ENCODE assay signal across 9 mouse cellular contexts in genomic region chr17:46674530-46675283, GRCm38 (mm10). TPM values are rescaled to one million over a fixed set of nuclear protein-coding genes. Genes with fewer than 3 reads are reported as not detected.
A peak's percentile ranks its signal among the peaks of the same experiment; 100 is the strongest.
DNase-seq lines count a peak whose midpoint lies in the region; ATAC-seq and TF ChIP-seq lines count a peak whose summit lies in the region.
"Had no signal": no experiment of that assay in that cellular context is flagged by ENCODE, and none has a peak within 500 bp of the region (broad histone marks: within the 10 kb centered on the region; RNA-seq: fewer than 3 reads in every experiment).

No protein-coding gene starts in this region.

- WGBS in heart, embryonic 11.5 days (ENCODE audit: insufficient replicate concordance), result 18% methylated on average over 15 of the region's 15 CpGs
- WGBS in hindbrain, embryonic 10.5 days, result 23% methylated on average over 15 of the region's 15 CpGs
- WGBS in midbrain, embryonic 10.5 days, result 19% methylated on average over 15 of the region's 15 CpGs

- peaks cover 32% of the 10 kb centered on the region for H3K4me1 ChIP-seq in heart, embryonic 11.5 days (ENCODE audit: control insufficient read depth, insufficient read depth, low read length)
- H3K4me1 ChIP-seq in ES-E14 (ENCODE audit: control insufficient read depth in 2 of 2, insufficient read depth in 2 of 2, low read length in 2 of 2, poor library complexity in 1 of 2), result peaks cover 18 to 33% of the 10 kb centered on the region in 2 experiments
- peaks cover 49% of the 10 kb centered on the region for H3K4me1 ChIP-seq in hindbrain, embryonic 10.5 days (replicated peaks)
- peaks cover 43% of the 10 kb centered on the region for H3K4me1 ChIP-seq in midbrain, embryonic 10.5 days

- H3K27ac ChIP-seq in heart, embryonic 11.5 days (ENCODE audit: low read depth, low read length), result peak overlapping the region; percentile 61
- peak overlapping the region; percentile 98 for H3K27ac ChIP-seq in ES-E14 (ENCODE audit: insufficient read depth, low read depth, low read length, poor library complexity, severe bottlenecking)
- peak overlapping the region; percentile 85 for H3K27ac ChIP-seq in hindbrain, embryonic 10.5 days
- peak overlapping the region; percentile 85 for H3K27ac ChIP-seq in midbrain, embryonic 10.5 days (replicated peaks)

- DNase-seq in heart, adult 8-10 months (ENCODE audit: low spot score), result no peak
- no peak for DNase-seq in ES-E14 (ENCODE audit: low read depth, low spot score)
- DNase-seq in hindbrain, embryonic 10.5 days (ENCODE audit: low spot score), result no peak
- no peak for DNase-seq in midbrain, embryonic 10.5 days (ENCODE audit: low spot score)
- DNase-seq in layer of hippocampus, adult 18-20 months (ENCODE audit: low spot score in 2 of 2), result no peak
- DNase-seq in left cerebral cortex, adult 8-10 months (ENCODE audit: low spot score in 2 of 2), result no peak
- no peak for DNase-seq in right cerebral cortex, postnatal 36 days (ENCODE audit: low spot score in 2 of 2)

- H3K9ac ChIP-seq in heart, embryonic 11.5 days (ENCODE audit: low read depth, low read length), result peak overlapping the region; percentile 79
- H3K9ac ChIP-seq in ES-E14 (ENCODE audit: insufficient read depth, low read depth, low read length, poor library complexity, severe bottlenecking), result peak overlapping the region; percentile 76

- H3K36me3 ChIP-seq in heart, embryonic 11.5 days (ENCODE audit: control insufficient read depth, insufficient read depth, low read length), result peaks cover 26% of the 10 kb centered on the region
- peaks cover 43% of the 10 kb centered on the region for H3K36me3 ChIP-seq in ES-E14 (ENCODE audit: control insufficient read depth, insufficient read depth, low read length, poor library complexity, severe bottlenecking)
- peaks cover 71% of the 10 kb centered on the region for H3K36me3 ChIP-seq in hindbrain, embryonic 10.5 days
- peaks cover 74% of the 10 kb centered on the region for H3K36me3 ChIP-seq in midbrain, embryonic 10.5 days

- no peaks in the 10 kb centered on the region for H3K9me3 ChIP-seq in heart, embryonic 11.5 days (replicated peaks; ENCODE audit: control insufficient read depth, low read length)
- no peaks in the 10 kb centered on the region for H3K9me3 ChIP-seq in ES-E14 (ENCODE audit: control insufficient read depth, insufficient read depth, low read depth, low read length)
- H3K9me3 ChIP-seq in hindbrain, embryonic 10.5 days, result no peaks in the 10 kb centered on the region
- no peaks in the 10 kb centered on the region for H3K9me3 ChIP-seq in midbrain, embryonic 10.5 days (replicated peaks)

- H3K27me3 ChIP-seq in heart, embryonic 11.5 days (ENCODE audit: control insufficient read depth, insufficient read depth, low read length), result no peaks in the 10 kb centered on the region
- H3K27me3 ChIP-seq in hindbrain, embryonic 10.5 days (ENCODE audit: insufficient read depth, poor library complexity, severe bottlenecking), result no peaks in the 10 kb centered on the region
- H3K27me3 ChIP-seq in midbrain, embryonic 10.5 days (ENCODE audit: low read depth, poor library complexity, severe bottlenecking), result no peaks in the 10 kb centered on the region
- H3K27me3 ChIP-seq: Patski had no signal

- peak; percentile 23; the same call in 1 of the 2 replicates for ATAC-seq in heart, embryonic 11.5 days (replicated peaks; ENCODE audit: insufficient number of reproducible peaks, low FRiP score, low TSS enrichment)

- peak overlapping the region; percentile 68 for H3K4me3 ChIP-seq in heart, embryonic 11.5 days (ENCODE audit: low read depth, low read length)
- H3K4me3 ChIP-seq in ES-E14 (ENCODE audit: insufficient read depth in 1 of 2, low read depth in 1 of 2, low read length in 2 of 2, poor library complexity in 1 of 2, severe bottlenecking in 1 of 2), result peak overlapping the region; percentile 73 to 97
- H3K4me3 ChIP-seq in hindbrain, embryonic 10.5 days, result peak overlapping the region; percentile 91
- H3K4me3 ChIP-seq in midbrain, embryonic 10.5 days, result peak overlapping the region; percentile 91

- peak overlapping the region; percentile 85 for H3K4me2 ChIP-seq in heart, embryonic 11.5 days

- in situ Hi-C loops in ES-E14 (cut with MboI; ENCODE audit: low sequenced_read_pairs in 2 of 2, unreplicated experiment in 2 of 2), result no loop called here

TF ChIP-seq in ES-E14, 5 proteins besides CTCF, POLR2A, EP300 and RAD21:
- TF ChIP-seq ZNF384 (IDR thresholded peaks at IDR 0.05; ENCODE audit: low read depth, low read length), result no peak
- TF ChIP-seq MAFK (IDR thresholded peaks at IDR 0.05; ENCODE audit: insufficient read depth, low read depth, low read length), result peak; percentile 58; the same call in 1 of the 2 replicates
TF ChIP-seq in ES-E14: peak in this region for 1.

RNA-seq across cellular contexts. Expression of gene Rrp36, which starts 0.6 kb away (rescaled TPM):
- polyA plus RNA-seq in heart, embryonic 11.5 days (2014; fragmentation: Nextera tagmentation; extraction: Ambion mirVana), result 37.0 and 40.8 TPM in 2 replicates
- total RNA-seq in heart, adult 8-10 months (2022), result 10 to 100 TPM; 10.5 to 13.7 (median 12.4) TPM
- total RNA-seq in ES-E14 (2012; rRNA removed), result 44.5 and 57.0 TPM in 2 replicates
- 65.7 and 67.5 TPM in 2 replicates for polyA plus RNA-seq in hindbrain, embryonic 10.5 days (2016; fragmentation: Nextera tagmentation; extraction: Ambion mirVana)
- 69.4 and 69.6 TPM in 2 replicates for polyA plus RNA-seq in midbrain, embryonic 10.5 days (2016; fragmentation: Nextera tagmentation; extraction: Ambion mirVana)
- total RNA-seq in layer of hippocampus, adult 18-20 months (2021), result 10 to 100 TPM; 17.2 to 19.7 TPM
- total RNA-seq in left cerebral cortex, adult 8-10 months (2022), result 10 to 100 TPM; 16.6 to 19.3 (median 17.9) TPM

RNA-seq across cellular contexts. Expression of gene Mea1, which starts 3.9 kb away (rescaled TPM):
- 142 and 154 TPM in 2 replicates for polyA plus RNA-seq in heart, embryonic 11.5 days (2014; fragmentation: Nextera tagmentation; extraction: Ambion mirVana)
- 10 to 100 TPM; 47.1 to 52.5 (median 51.6) TPM for total RNA-seq in heart, adult 8-10 months (2022)
- total RNA-seq in ES-E14 (2012; rRNA removed), result 72.9 and 77.5 TPM in 2 replicates
- 178 and 214 TPM in 2 replicates for polyA plus RNA-seq in hindbrain, embryonic 10.5 days (2016; fragmentation: Nextera tagmentation; extraction: Ambion mirVana)
- 178 and 180 TPM in 2 replicates for polyA plus RNA-seq in midbrain, embryonic 10.5 days (2016; fragmentation: Nextera tagmentation; extraction: Ambion mirVana)
- 100 to 1,000 TPM in 1 of 2 experiments, 10 to 100 TPM in 1; 97.2 to 109 TPM for total RNA-seq in layer of hippocampus, adult 18-20 months (2021)
- total RNA-seq in left cerebral cortex, adult 8-10 months (2022), result 100 to 1,000 TPM; 108 to 117 (median 113) TPM

RNA-seq across cellular contexts. Expression of gene Klhdc3, which starts 6.0 kb away (rescaled TPM):
- polyA plus RNA-seq in heart, embryonic 11.5 days (2014; fragmentation: Nextera tagmentation; extraction: Ambion mirVana), result 117 and 143 TPM in 2 replicates
- total RNA-seq in heart, adult 8-10 months (2022), result 10 to 100 TPM; 53.8 to 65.7 (median 61.5) TPM
- total RNA-seq in ES-E14 (2012; rRNA removed), result 65.1 and 73.0 TPM in 2 replicates
- polyA plus RNA-seq in hindbrain, embryonic 10.5 days (2016; fragmentation: Nextera tagmentation; extraction: Ambion mirVana), result 128 and 146 TPM in 2 replicates
- polyA plus RNA-seq in midbrain, embryonic 10.5 days (2016; fragmentation: Nextera tagmentation; extraction: Ambion mirVana), result 126 and 128 TPM in 2 replicates
- 100 to 1,000 TPM; 172 to 177 TPM for total RNA-seq in layer of hippocampus, adult 18-20 months (2021)
- total RNA-seq in left cerebral cortex, adult 8-10 months (2022), result 100 to 1,000 TPM; 175 to 193 (median 189) TPM

RNA-seq across cellular contexts. Expression of gene Cul7, which starts 24.6 kb away (rescaled TPM):
- polyA plus RNA-seq in heart, embryonic 11.5 days (2014; fragmentation: Nextera tagmentation; extraction: Ambion mirVana), result 33.6 and 36.2 TPM in 2 replicates
- 10 to 100 TPM; 16.5 to 21.2 (median 18.7) TPM for total RNA-seq in heart, adult 8-10 months (2022)
- 88.5 and 96.1 TPM in 2 replicates for total RNA-seq in ES-E14 (2012; rRNA removed)
- 40.7 and 45.5 TPM in 2 replicates for polyA plus RNA-seq in hindbrain, embryonic 10.5 days (2016; fragmentation: Nextera tagmentation; extraction: Ambion mirVana)
- 37.4 and 45.1 TPM in 2 replicates for polyA plus RNA-seq in midbrain, embryonic 10.5 days (2016; fragmentation: Nextera tagmentation; extraction: Ambion mirVana)
- total RNA-seq in layer of hippocampus, adult 18-20 months (2021), result 10 to 100 TPM; 18.9 to 20.2 TPM
- 10 to 100 TPM; 28.0 to 33.6 (median 32.5) TPM for total RNA-seq in left cerebral cortex, adult 8-10 months (2022)

RNA-seq across cellular contexts. Expression of gene Mrpl2, which starts 28.7 kb away (rescaled TPM):
- polyA plus RNA-seq in heart, embryonic 11.5 days (2014; fragmentation: Nextera tagmentation; extraction: Ambion mirVana), result 110 and 119 TPM in 2 replicates
- 100 to 1,000 TPM; 115 to 133 (median 125) TPM for total RNA-seq in heart, adult 8-10 months (2022)
- total RNA-seq in ES-E14 (2012; rRNA removed), result 205 and 261 TPM in 2 replicates
- 115 and 119 TPM in 2 replicates for polyA plus RNA-seq in hindbrain, embryonic 10.5 days (2016; fragmentation: Nextera tagmentation; extraction: Ambion mirVana)
- 126 and 129 TPM in 2 replicates for polyA plus RNA-seq in midbrain, embryonic 10.5 days (2016; fragmentation: Nextera tagmentation; extraction: Ambion mirVana)
- total RNA-seq in layer of hippocampus, adult 18-20 months (2021), result 10 to 100 TPM; 53.1 to 60.7 TPM
- total RNA-seq in left cerebral cortex, adult 8-10 months (2022), result 10 to 100 TPM; 54.2 to 66.0 (median 59.1) TPM
